Mouse (Mus musculus): ENCODE data around the gene Fkbp15.
A peak's percentile ranks its signal among the peaks of the same experiment; 100 is the strongest.

DNA sequence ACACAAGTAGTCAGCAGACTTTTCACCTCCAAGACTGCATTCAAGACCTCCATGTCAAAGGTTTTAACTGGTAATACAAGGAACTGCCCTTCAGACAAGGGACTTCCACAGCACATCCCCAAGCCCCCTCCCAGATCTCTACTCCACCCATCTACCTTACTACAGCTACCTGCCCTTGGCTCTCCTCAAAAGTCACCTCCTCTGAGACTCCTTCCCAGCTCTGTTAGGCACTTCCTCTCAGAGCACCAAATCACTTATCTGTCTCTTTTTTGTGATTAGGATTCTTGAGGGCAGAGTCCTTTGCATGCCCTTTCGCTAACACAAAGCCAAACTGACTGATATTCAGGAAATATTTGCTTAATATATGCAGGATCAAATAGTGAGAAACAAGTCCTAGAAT is 54.0 kb downstream of the Fkbp15 start:
- no peak for TF ChIP-seq CTCF (IDR thresholded peaks at IDR 0.05; ENCODE audit: low read depth, low read length)
- 0 out of 2 replicates have a peak, but pooled peaks have one; percentile 28 for TF ChIP-seq EP300 (IDR thresholded peaks at IDR 0.05; ENCODE audit: insufficient read depth, low read depth, low read length)
